Mouse (Mus musculus) erythroblast, embryonic 14.5 days (primary cell): ENCODE measurements around the gene Lamtor2.

Experiments
- GATA1 ChIP-seq: IDR thresholded peaks from 2 replicates; pipeline ENCODE4 v1.6.1; 2012; ENCODE audit warnings: low read length, inconsistent platforms, mixed read lengths
- TAL1 ChIP-seq: IDR thresholded peaks from 3 replicates; pipeline ENCODE4 v1.6.1; 2012; ENCODE audit warnings: low read length, inconsistent platforms, mixed read lengths

- TF ChIP-seq GATA1 (no peak), TAL1 (no peak)
Observed at GRCm38 (mm10) chr3:88566536-88567061, 13.7 kb upstream of the Lamtor2 start.
